Mouse (Mus musculus): Measurements from ENCODE around the gene Zbtb43. TPM values are rescaled to one million over a fixed set of nuclear protein-coding genes. Genes with fewer than 3 reads are reported as not detected.
A peak's percentile ranks its signal among the peaks of the same experiment; 100 is the strongest.

Zbtb43 gene
- polyA plus RNA-seq, 1 experiment, result 16.0 TPM

DNA sequence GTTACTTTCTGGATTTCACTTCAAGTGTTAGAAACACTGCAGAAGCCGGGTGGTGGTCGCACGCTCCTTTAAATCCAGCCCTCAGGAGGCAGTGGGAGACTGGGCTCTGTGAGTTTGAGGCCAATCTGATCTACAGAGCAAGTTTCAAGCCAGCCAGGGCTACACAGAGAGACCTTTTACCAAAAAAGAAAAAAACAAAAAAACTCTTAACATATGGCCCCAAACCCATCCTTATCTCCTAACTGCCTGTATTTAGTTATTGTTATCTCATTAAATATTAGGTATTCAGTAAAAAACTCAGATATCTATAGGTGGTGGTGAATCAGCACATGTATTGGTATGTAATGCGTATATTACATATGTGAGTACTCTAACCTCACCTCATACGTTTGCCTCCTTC, 65.7 kb downstream of the Zbtb43 start:
- TF ChIP-seq POLR2A (IDR thresholded peaks at IDR 0.05; ENCODE audit: borderline replicate concordance, low read depth, low read length) (no peak), CTCF (IDR thresholded peaks at IDR 0.05; ENCODE audit: low read depth, low read length) (no peak; the same call in 1 of the 2 replicates)
- no peak overlapping the region for H3K4me3 ChIP-seq (ENCODE audit: insufficient read depth, low read length)
- H3K27ac ChIP-seq (ENCODE audit: insufficient read depth, low read depth, low read length), result no peak overlapping the region
- H3K4me1 ChIP-seq (ENCODE audit: control insufficient read depth, insufficient read depth, low read length), result peaks cover 34% of the 10 kb centered on the region

DNA sequence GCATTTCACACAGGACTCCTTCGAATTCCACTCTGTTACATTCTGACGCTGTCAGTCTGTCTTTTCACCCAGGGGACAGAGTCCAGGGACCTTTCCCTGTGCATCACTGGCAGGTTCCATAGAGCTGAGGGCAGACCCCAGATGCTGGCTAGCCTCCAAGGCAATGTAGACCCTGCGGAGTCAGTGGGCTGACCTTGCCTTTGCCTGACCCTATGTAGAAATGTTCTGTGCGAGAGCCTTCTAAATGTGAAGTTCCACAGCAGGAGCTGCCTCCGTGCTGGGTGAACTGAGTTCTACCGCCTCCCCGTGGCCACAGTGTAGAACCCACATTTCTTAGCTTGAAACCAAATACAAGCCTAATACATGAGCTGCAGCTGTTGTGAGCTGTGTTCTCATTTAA, 66.1 kb downstream of the Zbtb43 start:
- H3K27ac ChIP-seq (ENCODE audit: insufficient read depth, low read depth, low read length), result no peak overlapping the region
- TF ChIP-seq CTCF (IDR thresholded peaks at IDR 0.05; ENCODE audit: low read depth, low read length) (peak; percentile 77), POLR2A (IDR thresholded peaks at IDR 0.05; ENCODE audit: borderline replicate concordance, low read depth, low read length) (no peak)
- H3K4me3 ChIP-seq (ENCODE audit: insufficient read depth, low read length), result no peak overlapping the region
- H3K4me1 ChIP-seq (ENCODE audit: control insufficient read depth, insufficient read depth, low read length), result peaks cover 32% of the 10 kb centered on the region

- H3K4me1 ChIP-seq (ENCODE audit: control insufficient read depth, insufficient read depth, low read length), result peaks cover 25% of the 10 kb centered on the region
- H3K27ac ChIP-seq (ENCODE audit: insufficient read depth, low read depth, low read length), result no peak overlapping the region
- no peak for TF ChIP-seq CTCF (IDR thresholded peaks at IDR 0.05; ENCODE audit: low read depth, low read length)
- H3K4me3 ChIP-seq (ENCODE audit: insufficient read depth, low read length), result no peak overlapping the region
Observed at GRCm38 (mm10) chr2:33401217-33401616, 67.1 kb downstream of the Zbtb43 start.

GRCm38 (mm10) chr2:33400541-33400940, 67.8 kb downstream of the Zbtb43 start:
- TF ChIP-seq CTCF (IDR thresholded peaks at IDR 0.05; ENCODE audit: low read depth, low read length), result no peak
- no peak overlapping the region for H3K27ac ChIP-seq (ENCODE audit: insufficient read depth, low read depth, low read length)
- no peak overlapping the region for H3K4me3 ChIP-seq (ENCODE audit: insufficient read depth, low read length)
- H3K4me1 ChIP-seq (ENCODE audit: control insufficient read depth, insufficient read depth, low read length), result peaks cover 22% of the 10 kb centered on the region

Other genes starting within 250 kb of the Zbtb43 start
- 7.4 and 7.6 TPM in 2 replicates for gene Ralgps1, start 97.1 kb downstream of the Zbtb43 start, polyA plus RNA-seq (2012; ENCODE audit: insufficient read depth, insufficient read length, missing spikeins)
- gene Zbtb34, start 37.2 kb downstream of the Zbtb43 start, polyA plus RNA-seq (2012; ENCODE audit: insufficient read depth, insufficient read length, missing spikeins), result 18.2 and 18.6 TPM in 2 replicates
- not detected in 2 replicates for gene Lmx1b, start 172.0 kb upstream of the Zbtb43 start, polyA plus RNA-seq (2012; ENCODE audit: insufficient read depth, insufficient read length, missing spikeins)

All from bone marrow macrophage, adult 2 months (primary cell).